Mouse (Mus musculus): ENCODE measurements around the gene Tmem185b. TPM values are rescaled to one million over a fixed set of nuclear protein-coding genes. Genes with fewer than 3 reads are reported as not detected.

Tmem185b gene
- polyA plus RNA-seq, 1 experiment = 22.2 TPM

DNA sequence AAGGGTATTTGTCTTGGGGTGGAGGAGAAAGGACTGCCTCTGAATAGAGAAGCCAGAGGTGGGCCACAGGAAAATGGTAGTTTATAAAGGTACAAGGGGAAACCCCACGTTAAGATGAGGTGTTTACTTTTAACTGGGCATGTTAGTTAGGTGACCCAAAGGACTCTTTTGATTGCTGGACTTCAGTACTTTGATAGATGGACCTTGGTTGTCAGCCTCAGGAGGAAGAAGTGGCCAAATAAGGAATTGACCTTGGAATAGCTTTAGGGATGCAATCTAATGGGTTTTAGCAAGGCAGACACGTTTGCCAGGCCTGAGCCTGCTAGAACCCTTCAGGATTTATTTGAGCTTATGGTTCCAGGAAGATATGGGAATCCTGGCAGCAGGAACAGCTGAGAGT, 13.3 kb downstream of the Tmem185b start:
- TF ChIP-seq CTCF (IDR thresholded peaks at IDR 0.05; ENCODE audit: extremely low read depth, insufficient read length, insufficient replicate concordance, low read depth, low read length) (no peak), POLR2A (IDR thresholded peaks at IDR 0.05; ENCODE audit: low read depth, low read length) (no peak)
- WGBS = 35% methylated on average over 2 of the region's 2 CpGs

DNA sequence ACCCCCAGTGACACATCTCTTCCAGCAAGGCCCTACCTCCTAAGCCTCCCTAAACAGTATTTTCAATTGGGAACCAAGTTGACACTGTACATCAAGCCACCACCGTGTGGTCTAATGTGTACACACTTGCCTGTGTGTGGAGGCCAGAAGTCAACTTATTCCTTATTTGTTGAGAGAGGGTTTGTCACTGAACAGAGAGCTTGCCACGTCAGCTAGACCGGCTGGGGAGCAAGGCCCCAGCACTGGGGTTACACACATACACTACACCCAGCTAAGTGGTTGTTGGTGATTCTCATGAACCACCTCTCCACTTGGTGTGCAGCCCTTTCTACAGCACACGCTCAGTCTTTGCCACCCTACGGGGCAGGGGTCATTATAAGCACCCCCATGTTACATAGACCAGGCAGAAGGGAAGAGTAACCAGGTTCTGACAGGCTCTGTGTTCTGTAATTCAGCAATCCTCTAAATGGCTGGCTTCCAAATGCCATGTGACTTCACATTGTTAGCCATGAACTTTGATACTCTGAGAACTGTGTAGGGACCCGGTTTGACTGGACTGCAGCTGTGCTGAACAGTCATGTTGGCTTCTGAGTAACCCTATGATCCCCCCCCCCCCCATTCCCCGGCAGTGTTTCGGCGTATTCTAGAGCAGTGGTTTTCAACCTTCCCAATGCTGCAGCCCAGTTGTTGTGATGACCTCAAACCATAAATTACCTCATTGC, 15.0 kb downstream of the Tmem185b start:
- no peak overlapping the region for H3K4me3 ChIP-seq (ENCODE audit: low read depth, low read length)
- H3K27ac ChIP-seq (ENCODE audit: insufficient read depth, low read depth, low read length) = no peak overlapping the region
- WGBS = 40% methylated on average over 9 of the region's 9 CpGs
- no peak for TF ChIP-seq POLR2A (IDR thresholded peaks at IDR 0.05; ENCODE audit: low read depth, low read length)
- H3K4me1 ChIP-seq (ENCODE audit: control insufficient read depth, insufficient read depth, insufficient read length, low read length) = peaks cover 8% of the 10 kb centered on the region; the same call in 1 of the 2 replicates
- no peaks in the 10 kb centered on the region for H3K27me3 ChIP-seq (ENCODE audit: control insufficient read depth, insufficient read depth, low read length)
- H3K36me3 ChIP-seq (ENCODE audit: control insufficient read depth, insufficient read depth, low read length) = no peaks in the 10 kb centered on the region

More for the DNA sequence above, 13.3 kb downstream of the Tmem185b start:
- H3K27me3 ChIP-seq (ENCODE audit: control insufficient read depth, insufficient read depth, low read length) = no peaks in the 10 kb centered on the region
- H3K4me1 ChIP-seq (ENCODE audit: control insufficient read depth, insufficient read depth, insufficient read length, low read length) = peaks cover 8% of the 10 kb centered on the region; the same call in 1 of the 2 replicates
- H3K36me3 ChIP-seq (ENCODE audit: control insufficient read depth, insufficient read depth, low read length) = no peaks in the 10 kb centered on the region
- no peak overlapping the region for H3K27ac ChIP-seq (ENCODE audit: insufficient read depth, low read depth, low read length)
- no peak overlapping the region for H3K4me3 ChIP-seq (ENCODE audit: low read depth, low read length)

DNA sequence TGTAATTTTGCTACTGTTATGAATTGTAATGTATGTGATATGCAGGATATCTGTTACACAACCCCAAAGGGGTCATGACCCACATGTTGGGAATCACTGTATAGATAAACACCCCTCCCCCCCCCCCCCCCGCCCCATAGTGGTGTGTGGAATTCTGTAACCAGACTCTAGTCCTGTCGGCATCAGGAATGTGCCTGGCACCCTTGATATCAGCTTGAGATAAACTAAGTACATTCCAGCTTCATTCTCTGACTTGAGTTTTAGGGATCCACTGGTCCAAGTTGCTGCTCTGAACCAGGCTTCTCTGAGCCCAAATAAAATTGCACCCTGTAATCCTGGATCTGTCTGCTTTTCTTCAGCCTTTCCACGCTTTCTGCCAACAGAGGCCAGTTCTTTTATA, 15.6 kb downstream of the Tmem185b start:
- Histone ChIP-seq H3K27ac (ENCODE audit: insufficient read depth, low read depth, low read length) (no peak overlapping the region), H3K36me3 (ENCODE audit: control insufficient read depth, insufficient read depth, low read length) (no peaks in the 10 kb centered on the region), H3K4me1 (ENCODE audit: control insufficient read depth, insufficient read depth, insufficient read length, low read length) (peaks cover 8% of the 10 kb centered on the region; the same call in 1 of the 2 replicates), H3K27me3 (ENCODE audit: control insufficient read depth, insufficient read depth, low read length) (no peaks in the 10 kb centered on the region), H3K4me3 (ENCODE audit: low read depth, low read length) (no peak overlapping the region)
- WGBS = 55% methylated on average over 3 of the region's 3 CpGs
- TF ChIP-seq CTCF (IDR thresholded peaks at IDR 0.05; ENCODE audit: extremely low read depth, insufficient read length, insufficient replicate concordance, low read depth, low read length) (no peak), POLR2A (IDR thresholded peaks at IDR 0.05; ENCODE audit: low read depth, low read length) (no peak)

DNA sequence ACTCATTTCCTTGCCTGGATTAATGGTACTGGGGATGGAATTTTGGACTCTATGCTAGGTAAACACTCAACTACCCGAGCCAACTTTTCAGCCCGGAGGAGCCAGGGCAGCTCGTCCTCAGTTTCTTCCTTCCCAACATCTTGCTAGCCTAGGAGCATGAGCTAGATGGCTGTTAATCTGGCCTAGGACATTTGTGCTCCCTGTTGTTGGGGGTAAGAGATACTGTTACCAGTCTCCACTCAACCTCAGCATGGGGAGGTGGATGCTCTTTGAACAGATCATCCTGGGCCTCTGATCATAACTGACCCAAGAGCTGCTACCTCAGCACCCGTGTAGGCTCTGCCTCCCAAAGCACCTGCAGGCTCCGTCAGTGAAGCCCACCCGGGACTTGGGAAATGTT, 17.4 kb downstream of the Tmem185b start:
- TF ChIP-seq CTCF (IDR thresholded peaks at IDR 0.05; ENCODE audit: extremely low read depth, insufficient read length, insufficient replicate concordance, low read depth, low read length) (no peak), POLR2A (IDR thresholded peaks at IDR 0.05; ENCODE audit: low read depth, low read length) (no peak)
- WGBS = 50% methylated on average over 6 of the region's 6 CpGs
- Histone ChIP-seq H3K4me1 (ENCODE audit: control insufficient read depth, insufficient read depth, insufficient read length, low read length) (peaks cover 8% of the 10 kb centered on the region; the same call in 1 of the 2 replicates), H3K27ac (ENCODE audit: insufficient read depth, low read depth, low read length) (no peak overlapping the region), H3K27me3 (ENCODE audit: control insufficient read depth, insufficient read depth, low read length) (no peaks in the 10 kb centered on the region), H3K36me3 (ENCODE audit: control insufficient read depth, insufficient read depth, low read length) (no peaks in the 10 kb centered on the region), H3K4me3 (ENCODE audit: low read depth, low read length) (no peak overlapping the region)

DNA sequence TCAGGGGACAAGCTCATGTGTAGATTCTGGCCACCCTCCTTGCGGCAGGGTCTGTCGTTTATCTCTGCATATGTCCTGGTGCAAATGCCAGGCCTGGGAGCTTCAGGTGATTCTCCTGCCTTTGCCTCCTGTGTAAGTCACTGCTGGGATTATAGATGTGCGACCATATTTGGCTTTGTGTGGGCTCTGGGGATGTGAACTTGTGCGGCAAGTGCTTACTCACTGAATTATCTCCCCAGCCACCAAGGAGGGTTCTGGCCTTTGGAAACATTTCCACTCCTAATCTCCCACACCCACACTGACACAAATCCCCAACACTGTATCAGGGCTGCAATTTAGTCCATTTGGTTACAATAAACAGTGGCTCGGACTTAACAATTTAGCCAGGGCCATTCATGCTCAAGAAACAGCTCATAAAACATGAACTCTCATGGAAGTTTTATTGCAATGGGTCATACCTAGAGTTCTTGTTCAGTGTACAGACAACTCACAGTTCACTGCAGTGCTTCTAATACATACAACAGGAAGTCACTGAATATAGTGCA, 18.7 kb downstream of the Tmem185b start:
- no peak overlapping the region for H3K27ac ChIP-seq (ENCODE audit: insufficient read depth, low read depth, low read length)
- H3K4me3 ChIP-seq (ENCODE audit: low read depth, low read length) = no peak overlapping the region
- no peaks in the 10 kb centered on the region for H3K27me3 ChIP-seq (ENCODE audit: control insufficient read depth, insufficient read depth, low read length)
- H3K4me1 ChIP-seq (ENCODE audit: control insufficient read depth, insufficient read depth, insufficient read length, low read length) = peaks cover 8% of the 10 kb centered on the region; the same call in 1 of the 2 replicates
- 79% methylated on average over 5 of the region's 5 CpGs for WGBS
- no peaks in the 10 kb centered on the region for H3K36me3 ChIP-seq (ENCODE audit: control insufficient read depth, insufficient read depth, low read length)
- TF ChIP-seq CTCF (IDR thresholded peaks at IDR 0.05; ENCODE audit: extremely low read depth, insufficient read length, insufficient replicate concordance, low read depth, low read length) (no peak), POLR2A (IDR thresholded peaks at IDR 0.05; ENCODE audit: low read depth, low read length) (no peak)

DNA sequence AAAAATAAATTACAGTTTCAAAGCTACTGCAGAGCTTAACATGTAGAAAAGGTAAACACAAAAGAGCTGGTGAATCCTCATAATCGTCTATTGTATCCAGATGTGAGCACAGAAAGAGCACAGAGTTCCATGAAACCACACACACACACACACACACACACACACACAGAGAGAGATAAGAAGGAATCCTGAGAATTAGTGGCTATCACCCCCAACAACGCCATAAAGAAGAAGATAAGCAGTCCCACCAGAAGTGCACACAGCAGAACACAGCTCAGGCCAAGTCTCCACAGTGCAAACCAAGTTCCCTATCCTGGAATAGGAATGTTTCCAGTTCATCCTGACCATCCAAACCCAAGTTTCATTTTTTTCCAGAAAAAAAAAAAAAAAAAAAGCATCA, 19.2 kb downstream of the Tmem185b start:
- H3K27ac ChIP-seq (ENCODE audit: insufficient read depth, low read depth, low read length) = no peak overlapping the region
- peaks cover 8% of the 10 kb centered on the region; the same call in 1 of the 2 replicates for H3K4me1 ChIP-seq (ENCODE audit: control insufficient read depth, insufficient read depth, insufficient read length, low read length)
- TF ChIP-seq POLR2A (IDR thresholded peaks at IDR 0.05; ENCODE audit: low read depth, low read length) (no peak), CTCF (IDR thresholded peaks at IDR 0.05; ENCODE audit: extremely low read depth, insufficient read length, insufficient replicate concordance, low read depth, low read length) (no peak)
- H3K27me3 ChIP-seq (ENCODE audit: control insufficient read depth, insufficient read depth, low read length) = no peaks in the 10 kb centered on the region
- H3K4me3 ChIP-seq (ENCODE audit: low read depth, low read length) = no peak overlapping the region
- WGBS = 23% methylated on average over 2 of the region's 2 CpGs
- H3K36me3 ChIP-seq (ENCODE audit: control insufficient read depth, insufficient read depth, low read length) = no peaks in the 10 kb centered on the region

DNA sequence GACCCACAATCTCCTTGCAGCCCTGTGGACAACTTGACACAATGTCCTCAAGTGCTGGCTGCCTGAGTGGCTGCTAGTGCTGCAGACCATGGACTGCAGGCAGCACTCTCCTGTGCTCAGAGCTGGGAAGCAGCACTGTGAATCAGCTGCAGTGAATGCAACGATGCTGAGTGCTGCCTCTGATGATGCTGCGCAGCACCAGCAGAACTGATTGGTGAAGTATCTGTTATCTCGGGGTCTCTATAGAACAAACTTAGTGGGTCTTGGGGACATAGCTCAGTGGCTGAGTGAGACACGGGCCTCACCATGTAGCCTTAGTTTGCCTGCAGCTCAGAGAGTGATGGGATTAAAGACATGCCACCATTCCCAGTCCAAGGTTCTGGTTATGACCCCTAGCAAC, 19.7 kb downstream of the Tmem185b start:
- Histone ChIP-seq H3K27me3 (ENCODE audit: control insufficient read depth, insufficient read depth, low read length) (no peaks in the 10 kb centered on the region), H3K4me3 (ENCODE audit: low read depth, low read length) (no peak overlapping the region), H3K27ac (ENCODE audit: insufficient read depth, low read depth, low read length) (no peak overlapping the region), H3K4me1 (ENCODE audit: control insufficient read depth, insufficient read depth, insufficient read length, low read length) (peaks cover 8% of the 10 kb centered on the region; the same call in 1 of the 2 replicates), H3K36me3 (ENCODE audit: control insufficient read depth, insufficient read depth, low read length) (no peaks in the 10 kb centered on the region)
- WGBS = 90% methylated on average over 4 of the region's 4 CpGs
- no peak for TF ChIP-seq POLR2A (IDR thresholded peaks at IDR 0.05; ENCODE audit: low read depth, low read length)
- no peak for TF ChIP-seq CTCF (IDR thresholded peaks at IDR 0.05; ENCODE audit: extremely low read depth, insufficient read length, insufficient replicate concordance, low read depth, low read length)
